Mouse (Mus musculus) E14TG2a.4 (cell line): Measurements from ENCODE around the gene Ttc7b.

Experiments used
- H3K27me3 ChIP-seq: 2 replicates; pipeline ENCODE4 v1.6.1; 2014; ENCODE audit warnings: low read length, control low read depth; ENCODE audit not compliant: insufficient read depth
- H3K36me3 ChIP-seq: 2 replicates; pipeline ENCODE4 v1.6.1; 2014; ENCODE audit warnings: low read length, control low read depth; ENCODE audit not compliant: insufficient read depth
- H3K4me1 ChIP-seq: replicated peaks from 2 replicates; pipeline ENCODE4 v1.6.1; 2014; ENCODE audit warnings: low read depth, low read length, control low read depth
- H3K4me3 ChIP-seq: replicated peaks from 2 replicates; pipeline ENCODE4 v1.5.1; 2014; ENCODE audit warnings: mild to moderate bottlenecking, low read length
- H3K9me3 ChIP-seq: 2 replicates; pipeline ENCODE4 v1.6.1; 2014; ENCODE audit warnings: low read length, control low read depth
- CTCF ChIP-seq: conservative IDR thresholded peaks from 2 replicates; pipeline ENCODE4 v1.5.1; 2014; ENCODE audit warnings: low read length
- NANOG ChIP-seq: IDR thresholded peaks from 2 replicates; pipeline ENCODE4 v1.6.1; 2014; ENCODE audit warnings: borderline replicate concordance, low read length, mixed read lengths
- POU5F1 ChIP-seq: IDR thresholded peaks from 2 replicates; pipeline ENCODE4 v1.6.1; 2014; ENCODE audit warnings: low read length, borderline replicate concordance

Ttc7b gene

DNA sequence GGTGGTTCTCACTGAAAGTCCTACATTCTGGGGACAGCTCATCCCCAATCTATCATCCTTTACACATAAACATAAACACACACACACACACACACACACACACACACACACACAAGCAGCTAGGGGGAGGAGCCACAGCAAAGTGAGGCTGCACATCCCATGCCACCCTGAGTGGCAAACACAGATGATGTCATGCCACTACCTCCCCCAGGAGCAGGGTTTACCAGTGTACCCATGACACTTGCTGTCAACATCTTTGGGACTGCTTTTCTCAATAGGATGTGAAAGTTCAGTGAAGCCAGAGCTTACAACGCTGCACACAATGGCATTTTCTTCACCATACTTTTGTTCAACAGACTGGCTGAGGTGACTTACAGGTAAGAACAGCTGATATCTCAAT, 140.8 kb downstream of the Ttc7b start:
- Histone ChIP-seq H3K4me3 (no peak overlapping the region), H3K9me3 (no peaks in the 10 kb centered on the region), H3K36me3 (peaks cover 48% of the 10 kb centered on the region), H3K27me3 (no peaks in the 10 kb centered on the region), H3K4me1 (0 out of 2 replicates have a peak, but pooled peaks cover 5% of the 10 kb centered on the region)
- TF ChIP-seq NANOG (no peak), POU5F1 (no peak), CTCF (no peak)

DNA sequence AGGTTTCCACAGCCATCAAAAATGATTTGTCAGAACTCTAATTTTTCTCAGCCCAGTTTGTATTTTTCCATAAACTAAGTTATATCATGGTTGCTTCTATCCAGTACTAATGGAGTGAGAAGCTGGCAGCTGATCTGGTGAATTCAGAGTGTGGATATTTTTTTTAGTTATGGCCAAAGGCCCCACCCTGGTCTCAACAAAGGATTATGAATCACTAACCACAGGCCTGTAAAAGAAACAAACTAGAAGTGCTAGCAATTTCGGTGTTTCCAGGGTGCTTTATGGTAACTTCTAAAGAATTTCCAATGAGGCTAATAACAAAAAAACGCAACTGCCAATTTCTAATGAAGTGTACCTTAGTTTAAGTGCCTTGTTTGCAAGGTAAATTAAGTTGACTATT, 142.4 kb downstream of the Ttc7b start:
- H3K4me1 ChIP-seq: no peaks in the 10 kb centered on the region
- peaks cover 50% of the 10 kb centered on the region for H3K36me3 ChIP-seq
- H3K9me3 ChIP-seq: no peaks in the 10 kb centered on the region
- TF ChIP-seq CTCF (no peak), NANOG (no peak), POU5F1 (no peak)
- no peak overlapping the region for H3K4me3 ChIP-seq
- H3K27me3 ChIP-seq: no peaks in the 10 kb centered on the region

DNA sequence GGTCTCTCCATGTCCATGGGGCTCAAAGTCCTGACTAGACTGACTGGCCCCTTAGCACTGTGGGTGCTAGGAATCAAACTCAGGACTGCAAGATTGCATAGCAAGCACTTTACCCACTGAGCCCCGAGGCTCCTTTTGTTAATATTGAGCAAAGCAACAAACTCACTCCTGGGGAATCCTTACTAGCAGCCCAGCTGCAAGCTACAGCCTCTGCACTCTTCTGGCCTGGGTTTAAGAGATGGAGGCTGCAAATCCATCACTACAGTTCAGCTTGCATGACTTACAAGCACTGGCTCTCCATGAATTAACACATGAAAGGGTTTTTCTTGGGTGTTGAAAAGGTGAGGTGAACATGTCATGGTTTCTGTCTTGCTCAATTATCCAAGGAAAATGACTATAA, 142.8 kb downstream of the Ttc7b start:
- Histone ChIP-seq H3K4me1 (no peaks in the 10 kb centered on the region), H3K27me3 (no peaks in the 10 kb centered on the region), H3K9me3 (no peaks in the 10 kb centered on the region), H3K36me3 (peaks cover 50% of the 10 kb centered on the region), H3K4me3 (no peak overlapping the region)
- TF ChIP-seq NANOG: no peak
- TF ChIP-seq POU5F1: no peak
- no peak for TF ChIP-seq CTCF

DNA sequence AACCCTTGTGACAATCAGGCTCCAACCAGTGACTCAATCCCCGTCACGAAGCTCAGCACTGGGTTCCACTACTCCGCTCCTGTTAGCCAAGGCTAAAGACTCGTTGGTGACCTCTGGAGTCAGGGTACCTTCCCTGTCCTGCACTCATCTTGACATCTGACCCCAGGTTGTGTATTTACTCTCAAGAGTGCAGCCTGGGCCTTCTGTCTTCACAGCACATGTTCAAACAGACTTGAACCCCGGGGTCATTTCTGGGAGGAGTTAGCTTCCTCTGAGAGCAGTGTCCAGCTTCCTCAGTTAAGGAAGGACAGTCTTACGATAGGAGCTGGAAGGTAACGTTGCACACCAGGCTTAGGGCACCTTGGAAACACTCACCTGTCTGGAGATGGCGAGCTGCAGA, 144.8 kb downstream of the Ttc7b start:
- Histone ChIP-seq H3K36me3 (peaks cover 52% of the 10 kb centered on the region), H3K9me3 (no peaks in the 10 kb centered on the region), H3K4me1 (no peaks in the 10 kb centered on the region), H3K27me3 (no peaks in the 10 kb centered on the region), H3K4me3 (no peak overlapping the region)
- TF ChIP-seq CTCF: no peak

DNA sequence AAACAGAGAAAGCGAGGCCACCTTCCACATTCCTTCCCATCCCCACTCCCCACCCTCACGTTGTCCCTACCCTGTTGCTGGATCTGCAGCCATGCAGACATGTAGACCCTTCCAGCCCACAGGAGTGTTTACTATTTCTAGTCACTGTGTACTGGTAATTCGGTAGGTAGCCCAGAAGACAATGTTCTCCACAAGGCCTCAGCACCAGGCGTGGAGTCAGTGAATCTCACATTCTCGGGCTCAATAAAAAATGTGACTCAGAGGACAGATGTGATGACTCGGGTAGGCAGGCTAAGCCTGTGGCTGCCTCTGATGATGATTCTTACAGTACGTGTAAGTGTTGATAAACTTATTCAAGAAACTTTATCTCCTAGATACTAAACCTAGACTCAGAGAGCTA, 147.8 kb downstream of the Ttc7b start:
- H3K27me3 ChIP-seq: no peaks in the 10 kb centered on the region
- H3K36me3 ChIP-seq: peaks cover 61% of the 10 kb centered on the region
- H3K4me3 ChIP-seq: no peak overlapping the region
- no peaks in the 10 kb centered on the region; the same call in 1 of the 2 replicates for H3K4me1 ChIP-seq
- TF ChIP-seq POU5F1 (no peak), NANOG (no peak), CTCF (no peak)
- H3K9me3 ChIP-seq: no peaks in the 10 kb centered on the region

DNA sequence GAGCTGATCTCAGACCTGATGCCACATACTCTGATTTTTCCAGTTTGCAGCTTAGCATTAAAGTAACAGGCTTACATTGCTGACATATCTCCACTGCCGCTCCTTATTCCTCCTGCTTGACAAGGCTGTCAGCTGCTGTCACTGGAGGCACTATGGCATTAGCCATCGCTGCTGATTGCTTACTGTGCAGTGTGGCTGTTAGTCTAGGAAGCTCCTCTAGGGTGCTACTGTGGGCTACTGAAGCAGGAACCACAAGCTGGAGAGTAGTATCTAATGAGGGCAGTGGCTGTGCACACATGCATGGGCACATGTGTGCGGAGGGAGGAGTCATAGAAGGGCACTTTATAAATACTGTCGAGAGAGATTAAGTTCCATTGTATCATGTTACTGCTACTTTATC, 148.6 kb downstream of the Ttc7b start:
- Histone ChIP-seq H3K36me3 (peaks cover 62% of the 10 kb centered on the region), H3K27me3 (no peaks in the 10 kb centered on the region), H3K4me3 (no peak overlapping the region), H3K9me3 (no peaks in the 10 kb centered on the region), H3K4me1 (no peaks in the 10 kb centered on the region; the same call in 1 of the 2 replicates)
- no peak for TF ChIP-seq CTCF
- TF ChIP-seq POU5F1: no peak
- no peak for TF ChIP-seq NANOG

DNA sequence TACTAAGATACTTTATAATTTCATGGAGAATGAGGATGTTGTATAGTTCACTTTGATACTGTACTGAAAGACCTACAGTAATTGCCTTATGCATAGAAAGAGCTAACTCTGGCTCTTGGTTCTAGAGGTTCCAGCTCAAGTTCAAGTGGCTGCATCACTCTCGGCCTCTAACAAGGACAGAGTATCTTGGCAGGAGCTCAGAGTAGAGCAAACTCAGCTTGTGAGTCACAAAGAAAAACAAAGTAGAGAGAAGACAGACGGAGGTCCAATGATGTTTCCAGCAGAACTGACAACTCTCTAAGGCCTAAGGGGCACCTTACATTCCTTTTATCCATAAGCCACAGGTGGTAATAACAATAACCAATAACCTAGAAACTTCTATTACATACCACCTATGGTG, 150.8 kb downstream of the Ttc7b start:
- Histone ChIP-seq H3K27me3 (no peaks in the 10 kb centered on the region), H3K36me3 (peaks cover 62% of the 10 kb centered on the region), H3K4me1 (no peaks in the 10 kb centered on the region; the same call in 1 of the 2 replicates), H3K4me3 (no peak overlapping the region), H3K9me3 (no peaks in the 10 kb centered on the region)
- no peak for TF ChIP-seq CTCF
- TF ChIP-seq POU5F1: no peak
- TF ChIP-seq NANOG: no peak

DNA sequence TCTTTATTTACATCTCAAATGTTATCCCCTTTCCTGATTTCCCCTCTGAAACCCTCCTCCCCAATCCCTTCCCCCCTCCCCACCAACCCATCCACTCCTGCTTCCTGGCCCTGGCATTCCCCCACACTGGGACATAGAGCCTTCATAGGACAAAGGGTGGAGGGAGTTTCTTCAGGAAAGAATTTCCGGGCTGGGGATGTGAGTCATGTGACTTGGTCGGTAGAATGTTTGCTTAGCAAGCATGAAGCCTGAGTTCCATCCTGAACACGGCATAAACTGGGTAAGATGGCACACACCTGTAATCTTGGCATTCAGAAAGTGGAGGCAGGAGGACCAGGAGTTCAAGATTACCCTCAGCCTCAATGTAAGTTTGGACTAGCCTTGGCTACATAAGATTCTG, 151.4 kb downstream of the Ttc7b start:
- Histone ChIP-seq H3K27me3 (no peaks in the 10 kb centered on the region), H3K4me3 (no peak overlapping the region), H3K9me3 (no peaks in the 10 kb centered on the region), H3K4me1 (no peaks in the 10 kb centered on the region; the same call in 1 of the 2 replicates), H3K36me3 (peaks cover 61% of the 10 kb centered on the region)
- TF ChIP-seq CTCF (no peak), POU5F1 (no peak), NANOG (no peak)

DNA sequence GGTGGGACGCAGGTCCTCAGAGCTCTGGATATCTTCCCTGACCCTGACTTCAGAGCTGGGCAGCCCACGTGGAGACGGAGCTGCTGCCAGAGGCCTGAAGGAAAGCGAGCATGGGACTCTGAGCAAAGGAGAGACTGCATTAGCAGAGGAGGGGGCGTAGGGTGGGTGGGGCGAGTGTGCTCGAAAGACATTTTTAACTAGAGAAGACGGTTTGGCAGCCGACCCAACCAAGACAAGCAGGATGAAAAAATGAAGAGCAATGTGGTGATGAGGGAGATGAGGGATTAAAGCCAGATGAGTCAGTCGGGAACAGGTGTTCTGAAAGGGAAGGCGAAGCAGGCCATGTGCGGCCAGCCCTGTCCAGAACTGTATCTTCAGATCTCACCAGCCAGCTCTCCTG, 159.3 kb downstream of the Ttc7b start:
- H3K4me3 ChIP-seq: no peak overlapping the region
- no peaks in the 10 kb centered on the region for H3K4me1 ChIP-seq
- H3K27me3 ChIP-seq: no peaks in the 10 kb centered on the region
- no peaks in the 10 kb centered on the region for H3K9me3 ChIP-seq
- peaks cover 46% of the 10 kb centered on the region for H3K36me3 ChIP-seq
- no peak for TF ChIP-seq POU5F1
- TF ChIP-seq NANOG: no peak
- TF ChIP-seq CTCF: no peak
